Mouse (Mus musculus) stomach, embryonic 15.5 days (tissue): ENCODE data around the gene Gas7. TPM values are rescaled to one million over a fixed set of nuclear protein-coding genes. Genes with fewer than 3 reads are reported as not detected.

Experiments
- ATAC-seq: fragments of 200-750 bp; cut with Nextera tagmentation; 2 replicates; pipeline ENCODE4 v1.8.0; 2017; ENCODE audit warnings: low read depth, moderate number of reproducible peaks, moderate TSS enrichment; ENCODE audit not compliant: insufficient read depth, low FRiP score
- H3K27ac ChIP-seq: fragments of 300-500 bp; sonication (generic); 2 replicates; pipeline ENCODE4 v1.5.1; 2015; ENCODE audit warnings: mild to moderate bottlenecking, inconsistent platforms
- H3K27me3 ChIP-seq: fragments of 300-500 bp; sonication (generic); replicated peaks from 2 replicates; pipeline ENCODE4 v1.6.1; 2015; ENCODE audit warnings: inconsistent platforms
- H3K36me3 ChIP-seq: fragments of 300-500 bp; sonication (generic); 2 replicates; pipeline ENCODE4 v1.6.1; 2015; ENCODE audit warnings: inconsistent platforms
- H3K4me1 ChIP-seq: fragments of 300-500 bp; sonication (generic); 2 replicates; pipeline ENCODE4 v1.6.1; 2015; ENCODE audit warnings: inconsistent platforms
- H3K4me2 ChIP-seq: fragments of 300-500 bp; sonication (generic); 2 replicates; pipeline ENCODE4 v1.6.1; 2015; ENCODE audit warnings: mild to moderate bottlenecking, inconsistent platforms
- H3K4me3 ChIP-seq: fragments of 300-500 bp; sonication (generic); replicated peaks from 2 replicates; pipeline ENCODE4 v1.5.1; 2015; ENCODE audit warnings: inconsistent platforms
- H3K9ac ChIP-seq: fragments of 300-500 bp; sonication (generic); 2 replicates; pipeline ENCODE4 v1.6.1; 2015; ENCODE audit warnings: inconsistent platforms
- H3K9me3 ChIP-seq: fragments of 300-500 bp; sonication (generic); 2 replicates; pipeline ENCODE4 v1.6.1; 2016; ENCODE audit warnings: inconsistent platforms
- WGBS: fragments of 180-500 bp; shearing (Covaris S2); methylation state at CpG from one replicate; pipeline ENCODE4 v1.1.7; 2015; 5-methylcytosine and 5-hydroxymethylcytosine counted together
- polyA plus RNA-seq: library from polyadenylated mRNA; unstranded; fragments of >200 nt; fragmentation: Nextera tagmentation; extraction: Ambion mirVana; gene quantifications from 2 replicates; pipeline ENCODE4 v1.2.1, GENCODE M21; 2015

Gene Gas7
- polyA plus RNA-seq, 1 experiment from 2014 or later: 15.5 TPM

DNA sequence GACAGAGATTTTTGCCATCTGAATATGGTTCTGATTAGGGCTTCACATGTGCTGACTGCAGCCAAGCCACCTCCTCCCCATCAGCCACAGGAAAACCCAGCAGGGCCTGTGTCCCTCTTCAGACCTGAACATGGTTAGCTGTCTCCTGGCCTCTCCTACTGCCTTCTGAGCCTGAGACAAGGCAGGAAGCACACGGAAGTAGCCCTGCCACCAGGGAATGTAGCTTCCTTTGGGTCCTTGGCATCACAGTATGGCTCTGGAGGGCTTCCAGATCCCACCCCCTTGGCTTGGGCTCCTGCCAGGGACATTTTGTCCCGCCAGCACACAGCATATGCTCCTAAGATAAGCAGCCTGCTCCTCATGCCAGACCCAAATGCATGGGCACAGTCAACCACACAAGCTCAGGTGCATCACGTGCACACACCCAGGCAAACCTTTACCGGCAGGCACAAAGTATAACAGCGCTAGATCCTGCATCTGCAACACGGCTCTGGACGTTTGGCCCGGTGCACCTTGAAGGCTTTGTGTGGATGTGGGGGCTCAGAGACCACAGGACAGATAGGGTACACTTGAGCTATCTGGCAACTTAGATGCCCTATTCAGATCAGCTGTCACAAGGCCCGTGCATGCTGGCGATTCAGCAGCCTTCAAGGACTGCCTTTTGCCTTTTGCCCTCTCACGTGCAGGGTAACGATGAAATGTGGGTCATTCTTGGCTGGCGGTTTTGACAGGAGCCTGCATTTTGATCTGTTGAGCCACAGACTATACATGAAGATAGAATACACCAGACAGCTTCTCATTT is 212.5 kb downstream of the Gas7 start:
- no peak for ATAC-seq
- no peaks in the 10 kb centered on the region for H3K27me3 ChIP-seq
- H3K27ac ChIP-seq: no peak overlapping the region
- H3K4me2 ChIP-seq: no peak overlapping the region
- no peaks in the 10 kb centered on the region for H3K36me3 ChIP-seq
- no peak overlapping the region for H3K9ac ChIP-seq
- WGBS: 81% methylated on average over 13 of the region's 13 CpGs
- H3K4me3 ChIP-seq: no peak overlapping the region
- no peaks in the 10 kb centered on the region for H3K9me3 ChIP-seq
- H3K4me1 ChIP-seq: no peaks in the 10 kb centered on the region

DNA sequence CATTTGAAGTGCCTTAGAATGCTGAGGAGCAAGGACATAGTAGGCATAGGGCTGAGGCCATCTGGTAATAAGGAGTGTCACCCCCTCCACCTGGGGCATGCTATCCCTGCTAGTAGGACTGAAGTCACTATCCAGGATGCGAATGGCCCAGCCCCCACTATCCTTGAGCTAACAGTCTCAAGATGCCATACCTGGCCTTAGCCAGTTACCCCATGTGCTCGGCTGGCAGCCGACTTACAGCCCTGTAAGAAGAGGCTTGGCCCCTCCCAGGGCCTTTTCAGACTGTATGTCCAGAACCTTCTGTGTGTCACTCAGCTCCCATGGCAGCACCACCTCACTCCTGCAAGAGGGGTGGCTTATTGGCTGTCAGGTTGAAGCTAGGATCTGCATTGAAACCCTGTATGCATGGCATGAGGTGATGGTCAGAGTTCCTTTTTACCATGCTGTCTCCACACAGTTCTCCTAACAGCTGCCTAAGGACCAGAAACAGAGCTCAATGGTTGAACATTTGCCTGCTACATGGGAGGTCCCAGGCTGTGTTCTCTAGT is 213.3 kb downstream of the Gas7 start:
- no peak for ATAC-seq
- Histone ChIP-seq H3K9ac (no peak overlapping the region), H3K9me3 (no peaks in the 10 kb centered on the region), H3K27ac (no peak overlapping the region), H3K4me2 (no peak overlapping the region), H3K4me1 (no peaks in the 10 kb centered on the region), H3K27me3 (no peaks in the 10 kb centered on the region), H3K4me3 (no peak overlapping the region), H3K36me3 (no peaks in the 10 kb centered on the region)
- 85% methylated on average over 3 of the region's 3 CpGs for WGBS

DNA sequence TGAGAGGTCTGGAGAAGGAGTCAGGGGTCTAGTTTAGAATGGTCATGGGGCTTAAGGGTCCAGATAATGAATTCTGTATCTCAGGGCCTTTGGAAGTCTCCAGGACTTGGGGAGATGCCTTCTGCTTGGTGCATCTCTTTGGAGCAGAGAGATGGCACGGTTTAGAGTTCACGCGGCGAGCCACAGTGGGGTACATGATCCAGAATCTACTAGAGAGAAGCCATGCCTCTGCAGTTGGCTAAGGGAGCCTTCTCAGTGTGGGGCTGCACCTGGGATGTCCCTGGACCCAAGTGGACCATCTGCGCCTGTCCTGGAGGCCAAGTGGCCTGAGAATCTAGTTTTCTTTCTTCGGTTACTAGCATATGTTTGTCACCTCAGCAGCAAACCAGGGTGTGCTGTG is 214.8 kb downstream of the Gas7 start:
- Histone ChIP-seq H3K27ac (no peak overlapping the region), H3K9ac (no peak overlapping the region), H3K4me2 (no peak overlapping the region), H3K4me1 (no peaks in the 10 kb centered on the region), H3K36me3 (no peaks in the 10 kb centered on the region), H3K4me3 (no peak overlapping the region), H3K9me3 (no peaks in the 10 kb centered on the region), H3K27me3 (no peaks in the 10 kb centered on the region)
- no peak for ATAC-seq
- 99% methylated on average over 6 of the region's 6 CpGs for WGBS

DNA sequence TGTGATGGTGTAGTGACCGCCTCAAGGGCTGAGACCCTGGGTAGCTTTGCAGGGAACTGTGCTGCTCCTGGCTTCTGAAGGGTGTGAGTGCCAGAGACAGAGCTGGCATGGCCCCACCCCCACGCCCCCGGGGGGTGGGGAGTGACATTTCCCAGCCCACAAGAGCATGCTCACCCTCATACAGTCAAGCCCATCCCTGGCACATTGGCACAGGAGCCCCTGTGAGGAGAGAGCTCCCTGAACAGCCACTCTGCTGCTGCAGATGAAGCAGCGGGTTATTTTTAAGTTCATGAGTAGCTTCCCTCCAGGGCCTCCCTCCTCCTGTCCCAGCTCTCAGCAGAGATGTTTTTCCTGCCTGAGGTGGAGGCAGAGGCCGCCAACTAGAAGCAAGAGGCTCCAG is 216.9 kb downstream of the Gas7 start:
- H3K9me3 ChIP-seq: no peaks in the 10 kb centered on the region
- WGBS: 75% methylated on average over 5 of the region's 5 CpGs
- H3K27ac ChIP-seq: no peak overlapping the region
- H3K4me3 ChIP-seq: no peak overlapping the region
- ATAC-seq: no peak
- H3K9ac ChIP-seq: no peak overlapping the region
- H3K36me3 ChIP-seq: no peaks in the 10 kb centered on the region
- no peaks in the 10 kb centered on the region for H3K27me3 ChIP-seq
- no peaks in the 10 kb centered on the region for H3K4me1 ChIP-seq
- H3K4me2 ChIP-seq: no peak overlapping the region

DNA sequence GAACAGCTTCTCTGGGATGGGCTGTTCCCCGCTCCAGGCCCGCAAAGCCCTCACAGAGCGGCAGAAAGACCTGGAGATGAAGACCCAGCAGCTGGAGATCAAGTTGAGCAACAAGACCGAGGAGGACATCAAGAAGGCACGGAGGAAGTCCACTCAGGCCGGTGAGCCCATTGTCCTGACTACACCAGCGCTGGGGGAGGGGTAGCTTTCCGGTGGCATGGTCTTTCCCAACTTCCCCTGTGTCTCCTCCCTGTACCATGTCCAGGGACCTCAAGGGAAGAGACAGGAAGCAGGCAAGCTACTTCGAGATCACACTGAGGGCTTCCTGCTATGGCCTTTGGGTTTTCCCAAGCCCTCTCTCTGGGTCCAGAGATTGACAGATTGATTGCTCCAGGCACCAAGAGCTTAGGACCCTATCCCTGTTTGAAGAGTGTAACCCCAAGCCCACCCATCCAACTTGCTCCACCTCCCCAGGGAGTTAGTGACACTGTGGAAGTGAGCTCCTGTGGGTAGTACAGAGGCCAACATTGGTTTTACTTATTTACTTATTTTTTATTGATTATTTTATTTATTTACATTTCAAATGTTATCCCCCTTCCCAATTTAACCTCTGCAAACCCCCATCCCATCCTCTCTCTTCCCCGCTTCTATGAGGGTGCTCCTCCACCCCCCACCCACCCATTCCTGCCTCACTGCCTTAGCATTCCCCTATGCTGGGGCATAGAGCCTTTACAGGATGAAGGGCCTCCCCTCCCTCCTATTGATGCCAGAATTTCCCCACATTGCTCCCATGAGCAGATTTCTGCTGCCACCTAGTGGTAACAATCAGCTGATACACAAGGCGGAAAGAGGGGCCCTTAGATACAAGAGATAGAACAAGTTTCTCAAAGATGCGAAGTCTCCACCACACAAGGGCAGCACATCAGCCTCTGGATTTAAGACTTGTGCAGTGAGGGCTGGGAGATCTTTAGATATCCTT is 220.6 kb downstream of the Gas7 start:
- H3K36me3 ChIP-seq: no peaks in the 10 kb centered on the region
- ATAC-seq: no peak
- H3K27me3 ChIP-seq: no peaks in the 10 kb centered on the region
- WGBS: 59% methylated on average over 12 of the region's 12 CpGs
- H3K4me2 ChIP-seq: no peak overlapping the region
- no peaks in the 10 kb centered on the region for H3K9me3 ChIP-seq
- no peak overlapping the region for H3K4me3 ChIP-seq
- H3K27ac ChIP-seq: no peak overlapping the region
- no peak overlapping the region for H3K9ac ChIP-seq
- no peaks in the 10 kb centered on the region for H3K4me1 ChIP-seq

DNA sequence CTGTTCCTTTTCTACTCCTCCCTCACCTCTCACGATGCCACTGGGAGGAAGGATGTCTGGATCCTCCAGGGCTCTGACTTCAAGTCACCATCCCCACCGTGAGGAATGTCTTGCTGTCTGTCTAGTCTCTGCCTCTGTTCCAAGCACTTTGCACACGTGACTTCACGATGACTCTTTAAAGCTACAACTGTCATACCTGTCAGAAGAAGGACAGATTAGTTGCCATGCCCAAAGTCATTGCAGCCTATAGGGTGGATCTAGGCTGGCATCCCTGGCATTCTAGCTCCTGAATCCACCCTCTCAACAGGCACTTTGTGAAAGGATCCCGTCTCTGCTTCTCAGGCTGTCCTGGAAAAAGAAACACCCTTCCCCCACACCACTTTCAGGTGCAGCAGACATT is 224.1 kb downstream of the Gas7 start:
- Histone ChIP-seq H3K36me3 (no peaks in the 10 kb centered on the region), H3K9ac (no peak overlapping the region), H3K9me3 (no peaks in the 10 kb centered on the region), H3K4me3 (no peak overlapping the region), H3K27me3 (no peaks in the 10 kb centered on the region), H3K4me1 (no peaks in the 10 kb centered on the region), H3K4me2 (no peak overlapping the region), H3K27ac (no peak overlapping the region)
- 53% methylated on average over 5 of the region's 5 CpGs for WGBS
- no peak for ATAC-seq

DNA sequence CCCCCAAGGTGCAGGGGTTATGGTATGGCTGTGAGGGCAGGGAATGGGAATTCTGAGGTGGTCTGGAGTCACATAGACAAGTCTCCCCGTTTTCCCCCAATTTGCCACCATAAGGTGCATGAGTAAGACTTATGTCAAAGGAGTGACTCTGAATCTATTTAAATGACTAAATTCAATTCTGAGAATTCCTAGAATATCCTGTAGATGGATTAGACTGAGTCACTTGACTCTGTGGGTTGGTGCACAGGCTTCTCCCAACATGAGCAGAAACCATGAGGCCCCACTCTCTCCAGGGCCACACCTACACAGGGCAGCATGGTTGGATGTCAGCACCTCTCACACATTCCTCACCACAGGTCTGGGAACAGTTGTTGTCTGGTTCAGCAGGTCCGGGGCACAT is 224.7 kb downstream of the Gas7 start:
- H3K27ac ChIP-seq: no peak overlapping the region
- WGBS: 90% methylated on average over 2 of the region's 2 CpGs
- no peak for ATAC-seq
- no peaks in the 10 kb centered on the region for H3K4me1 ChIP-seq
- H3K9me3 ChIP-seq: no peaks in the 10 kb centered on the region
- H3K9ac ChIP-seq: no peak overlapping the region
- no peak overlapping the region for H3K4me3 ChIP-seq
- H3K36me3 ChIP-seq: no peaks in the 10 kb centered on the region
- H3K4me2 ChIP-seq: no peak overlapping the region
- H3K27me3 ChIP-seq: no peaks in the 10 kb centered on the region

DNA sequence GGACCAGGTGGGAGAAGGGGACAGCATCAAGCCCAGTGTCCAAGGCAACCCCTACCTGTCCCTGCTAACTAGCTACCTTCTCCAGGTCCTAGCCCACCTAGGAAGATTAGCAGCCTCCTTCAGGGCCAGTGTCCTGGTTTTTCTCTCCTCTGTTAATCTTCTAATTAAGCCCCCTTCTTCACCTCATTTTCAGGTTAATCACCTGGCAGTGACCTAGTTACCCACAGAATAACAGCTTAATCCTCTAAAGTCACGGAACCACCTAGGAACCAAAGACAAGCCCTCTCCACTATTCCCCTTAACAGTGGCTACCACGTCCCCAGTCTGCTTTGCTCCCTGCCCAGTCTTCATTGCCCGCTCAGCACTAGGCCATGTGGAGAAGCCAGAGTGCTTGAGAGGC is 226.6 kb downstream of the Gas7 start:
- H3K27ac ChIP-seq: no peak overlapping the region
- H3K4me2 ChIP-seq: no peak overlapping the region
- no peak for ATAC-seq
- no peaks in the 10 kb centered on the region for H3K4me1 ChIP-seq
- H3K36me3 ChIP-seq: no peaks in the 10 kb centered on the region
- no peak overlapping the region for H3K4me3 ChIP-seq
- H3K27me3 ChIP-seq: no peaks in the 10 kb centered on the region
- H3K9ac ChIP-seq: no peak overlapping the region
- H3K9me3 ChIP-seq: no peaks in the 10 kb centered on the region
- 85% methylated on average over 3 of the region's 3 CpGs for WGBS

DNA sequence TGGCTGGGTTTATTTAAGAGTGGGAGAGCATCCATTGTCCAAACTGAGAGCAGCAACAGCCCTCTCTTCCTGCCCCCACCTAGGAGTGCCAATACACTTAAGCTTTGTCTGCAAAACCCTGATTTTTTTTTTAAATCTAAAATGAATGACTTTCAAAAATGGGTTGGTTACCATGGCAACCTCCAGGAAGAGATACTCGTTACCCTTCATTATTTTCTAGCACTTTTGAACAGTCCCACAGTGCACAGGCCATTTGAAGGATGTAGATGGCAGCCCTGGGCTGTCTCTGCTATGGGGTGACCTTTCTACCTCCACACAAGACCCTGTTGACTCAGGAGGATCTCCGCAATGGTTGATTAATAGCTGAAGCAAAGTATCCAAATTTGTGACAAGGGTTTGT is 230.9 kb downstream of the Gas7 start:
- ATAC-seq: no peak
- H3K9ac ChIP-seq: no peak overlapping the region
- 72% methylated on average over 2 of the region's 2 CpGs for WGBS
- H3K4me1 ChIP-seq: no peaks in the 10 kb centered on the region
- no peaks in the 10 kb centered on the region for H3K27me3 ChIP-seq
- H3K4me3 ChIP-seq: no peak overlapping the region
- H3K36me3 ChIP-seq: no peaks in the 10 kb centered on the region
- no peaks in the 10 kb centered on the region for H3K9me3 ChIP-seq
- H3K27ac ChIP-seq: no peak overlapping the region
- H3K4me2 ChIP-seq: no peak overlapping the region

DNA sequence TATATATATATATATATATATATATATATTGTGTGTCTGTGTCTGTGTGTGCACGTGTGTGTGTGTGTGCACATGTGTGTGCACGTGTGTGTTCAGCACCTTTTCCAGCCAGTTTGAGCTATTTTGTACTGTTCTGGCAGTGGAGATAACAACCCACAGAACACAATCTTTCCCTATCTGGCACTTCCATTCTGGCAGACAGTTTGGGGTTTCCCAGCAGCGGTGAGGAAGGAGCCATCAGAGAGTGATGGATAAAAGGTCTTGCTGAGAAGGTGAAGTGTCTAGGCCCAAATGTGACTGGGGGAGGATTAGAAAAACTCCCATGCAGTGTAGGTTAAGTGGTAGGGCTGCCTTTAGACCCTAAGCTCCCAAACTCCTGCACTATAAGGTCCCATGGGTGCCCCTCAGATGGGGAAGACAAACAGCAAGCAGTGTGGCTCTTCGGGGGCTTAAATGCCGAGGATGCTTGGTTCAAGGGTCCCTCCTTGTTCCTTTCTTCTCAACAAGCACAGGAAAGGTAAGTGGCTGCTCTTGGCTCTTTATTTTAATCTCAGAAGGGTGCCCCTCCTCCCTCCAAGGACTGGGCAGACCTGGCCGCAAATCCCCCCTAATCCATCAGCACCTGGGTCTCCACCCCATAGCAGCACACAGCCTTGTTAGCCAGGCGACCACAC is 239.6 kb downstream of the Gas7 start, which contains the start of gene Rcvrn:
Rcvrn (plus strand) TSS at position 624 of the 674 bp plus-strand sequence.
- no peak within 1 kb of the TSS for H3K9ac ChIP-seq
- H3K36me3 ChIP-seq: no peaks in the 10 kb centered on the region
- H3K4me3 ChIP-seq: no peak within 1 kb of the TSS
- H3K4me2 ChIP-seq: no peak within 1 kb of the TSS
- H3K9me3 ChIP-seq: no peaks in the 10 kb centered on the region
- H3K27ac ChIP-seq: no peak within 1 kb of the TSS
- H3K4me1 ChIP-seq: no peaks in the 10 kb centered on the region
- 62% methylated on average over 7 of the region's 7 CpGs for WGBS
- H3K27me3 ChIP-seq: no peaks in the 10 kb centered on the region
- ATAC-seq: no peak

DNA sequence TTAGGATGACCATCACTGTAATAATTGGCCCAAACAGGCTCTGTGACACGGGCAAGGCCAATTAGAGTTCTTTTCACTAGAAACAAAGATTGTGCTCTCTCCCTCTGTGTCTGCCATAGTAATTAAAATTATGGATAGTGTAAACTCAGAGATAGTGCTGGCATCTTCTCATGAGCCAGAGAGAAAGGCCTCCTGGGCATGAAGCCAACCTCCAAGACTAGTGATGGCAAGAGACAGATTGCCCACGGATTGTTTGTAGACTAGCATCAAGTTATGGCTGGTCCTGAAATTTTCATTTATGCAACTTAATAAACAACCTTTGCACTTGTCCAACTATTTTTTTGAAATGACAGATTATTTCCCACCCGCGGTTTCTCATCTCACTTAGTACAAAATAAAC is 257.7 kb downstream of the Gas7 start:
- 67% methylated on average over 4 of the region's 4 CpGs for WGBS
- ATAC-seq: no peak

More for the DNA sequence above, 257.7 kb downstream of the Gas7 start:
- Histone ChIP-seq H3K27me3 (no peaks in the 10 kb centered on the region), H3K36me3 (no peaks in the 10 kb centered on the region), H3K9ac (no peak overlapping the region), H3K4me2 (no peak overlapping the region), H3K9me3 (no peaks in the 10 kb centered on the region), H3K27ac (no peak overlapping the region), H3K4me3 (no peak overlapping the region), H3K4me1 (no peaks in the 10 kb centered on the region)
